Mouse (Mus musculus): ENCODE measurements around the gene Madd.
A peak's percentile ranks its signal among the peaks of the same experiment; 100 is the strongest.

Madd gene

DNA sequence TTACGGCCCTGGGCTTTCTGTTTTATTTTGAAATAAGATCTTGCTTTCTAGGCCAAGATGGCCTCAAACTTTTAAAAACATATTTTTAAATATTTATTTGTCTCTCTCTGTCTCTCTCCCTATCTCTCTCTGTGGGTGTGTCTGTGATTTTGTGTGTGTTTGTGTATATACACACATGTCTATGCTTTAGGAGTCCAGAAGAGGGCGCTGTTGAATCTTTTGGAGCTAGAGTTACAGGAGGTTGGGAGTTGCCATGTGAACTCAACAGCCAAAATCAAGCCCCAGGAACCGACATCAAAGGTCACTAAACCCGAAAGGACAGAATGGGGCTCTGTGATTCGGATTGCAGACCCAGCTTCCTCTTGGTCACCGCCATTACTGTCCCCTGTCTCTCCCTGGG is 73.2 kb downstream of the Madd start:
- DNase-seq (ENCODE audit: low read depth, low spot score), result peak; percentile 21
- H3K36me3 ChIP-seq (ENCODE audit: control insufficient read depth, insufficient read depth, low read length, poor library complexity, severe bottlenecking), result peaks cover 22% of the 10 kb centered on the region
- no peaks in the 10 kb centered on the region for H3K27me3 ChIP-seq (ENCODE audit: control insufficient read depth, insufficient read depth, low read length, poor library complexity, severe bottlenecking)

DNA sequence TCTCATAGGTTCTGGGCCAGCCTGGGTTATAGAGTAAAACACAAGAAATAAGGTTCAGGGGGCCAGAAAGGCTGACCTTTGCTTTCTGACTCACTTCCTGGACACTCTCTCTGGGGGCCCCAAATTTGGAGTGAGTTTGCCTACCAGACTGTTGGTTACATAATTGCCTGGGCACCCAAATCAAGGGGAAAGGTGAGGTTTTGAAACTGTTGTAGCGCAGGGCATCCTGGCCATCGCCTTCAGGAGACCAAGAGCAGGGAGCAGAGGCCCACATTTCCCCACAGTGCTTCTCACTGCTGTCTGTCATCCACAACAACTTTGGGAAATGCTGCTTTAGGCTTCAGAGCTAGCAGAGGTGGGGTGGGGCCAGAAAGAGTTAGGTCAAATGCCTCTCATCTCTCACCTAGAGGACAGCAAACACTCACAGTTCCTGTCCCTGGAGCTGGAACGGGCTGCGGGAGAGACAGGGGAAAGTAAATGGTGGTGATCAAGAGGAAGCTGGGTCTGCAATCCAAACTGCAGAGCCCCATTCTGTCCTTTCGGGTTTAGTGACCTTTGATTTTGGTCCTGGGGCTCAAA is 73.7 kb downstream of the Madd start:
- no peak for DNase-seq (ENCODE audit: low read depth, low spot score)
- H3K36me3 ChIP-seq (ENCODE audit: control insufficient read depth, insufficient read depth, low read length, poor library complexity, severe bottlenecking), result peaks cover 22% of the 10 kb centered on the region

DNA sequence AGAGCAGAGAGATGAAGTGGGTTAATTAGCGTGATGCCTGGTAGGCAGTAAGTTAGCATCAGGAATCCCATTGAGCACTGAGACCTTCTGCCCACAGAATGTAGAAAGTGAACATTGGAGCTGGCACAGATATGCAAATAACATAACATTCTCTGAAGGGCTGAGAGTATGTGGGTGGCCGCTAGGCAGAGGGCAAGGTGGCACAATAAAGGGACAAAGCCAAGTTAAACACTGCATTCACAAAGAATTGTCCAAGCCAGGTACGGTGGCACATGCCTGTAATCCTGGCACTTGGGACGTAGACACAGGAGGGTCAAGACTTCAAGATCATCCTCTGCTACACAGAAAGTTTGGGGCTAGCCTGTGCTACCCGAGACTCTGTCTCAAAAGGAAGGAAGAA is 74.4 kb downstream of the Madd start:
- Histone ChIP-seq H3K36me3 (ENCODE audit: control insufficient read depth, insufficient read depth, low read length, poor library complexity, severe bottlenecking) (peaks cover 24% of the 10 kb centered on the region), H3K27me3 (ENCODE audit: control insufficient read depth, insufficient read depth, low read length, poor library complexity, severe bottlenecking) (no peaks in the 10 kb centered on the region)
- no peak for DNase-seq (ENCODE audit: low read depth, low spot score)

More for the DNA sequence above, 73.7 kb downstream of the Madd start:
- no peaks in the 10 kb centered on the region for H3K27me3 ChIP-seq (ENCODE audit: control insufficient read depth, insufficient read depth, low read length, poor library complexity, severe bottlenecking)

DNA sequence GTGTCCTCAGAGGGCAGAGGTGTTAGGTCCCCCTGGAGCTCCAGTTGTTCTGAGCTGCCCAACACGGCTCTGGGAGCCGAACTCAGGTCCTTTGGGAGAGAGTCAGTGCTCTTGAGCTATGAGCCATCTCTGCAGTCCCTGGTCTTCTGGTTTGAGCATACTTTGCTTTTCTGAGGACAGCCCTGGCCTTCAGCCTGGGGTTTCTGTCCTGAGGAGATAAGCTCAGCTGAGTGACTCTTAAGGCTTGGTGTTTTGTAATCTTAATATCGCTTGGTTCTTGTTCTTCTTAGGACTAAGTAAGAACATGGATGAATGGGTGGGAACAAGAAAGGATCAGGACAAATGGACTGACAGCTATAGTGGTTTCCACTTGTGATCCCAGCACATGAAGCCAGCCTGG is 75.5 kb downstream of the Madd start:
- H3K27me3 ChIP-seq (ENCODE audit: control insufficient read depth, insufficient read depth, low read length, poor library complexity, severe bottlenecking), result no peaks in the 10 kb centered on the region
- no peak for DNase-seq (ENCODE audit: low read depth, low spot score)
- H3K36me3 ChIP-seq (ENCODE audit: control insufficient read depth, insufficient read depth, low read length, poor library complexity, severe bottlenecking), result peaks cover 23% of the 10 kb centered on the region

DNA sequence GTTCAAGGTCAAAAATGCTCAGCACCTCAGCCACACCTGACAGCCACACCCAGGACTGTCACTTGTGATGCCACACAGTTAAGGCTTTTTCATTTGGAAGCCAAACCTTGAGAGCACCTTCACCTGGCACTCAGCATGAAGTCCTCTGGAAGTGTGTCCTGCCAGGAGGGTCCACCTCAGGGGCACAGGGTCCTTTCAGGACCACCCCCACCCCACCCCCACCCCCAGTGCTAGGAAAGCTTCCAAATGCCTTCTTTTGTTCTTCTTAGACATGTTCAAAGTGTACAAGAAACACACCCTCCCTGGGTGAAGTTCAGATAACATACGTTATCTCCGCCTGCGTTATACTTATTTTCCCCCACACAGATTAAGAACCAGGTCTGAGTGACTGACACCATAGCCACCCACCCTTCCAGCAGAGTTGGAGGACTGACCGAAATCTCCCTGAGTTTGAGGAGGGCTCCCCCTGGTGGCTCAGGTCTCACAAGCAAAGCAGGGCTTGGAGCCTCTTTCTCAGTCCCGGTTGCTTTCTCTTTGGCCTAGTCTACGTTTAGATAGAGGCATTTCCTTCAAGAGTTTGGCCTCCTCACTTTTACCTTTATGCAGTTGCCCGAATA is 82.4 kb downstream of the Madd start:
- no peaks in the 10 kb centered on the region for H3K27me3 ChIP-seq (ENCODE audit: control insufficient read depth, insufficient read depth, low read length, poor library complexity, severe bottlenecking)
- peak; percentile 94 for DNase-seq (ENCODE audit: low read depth, low spot score)
- peaks cover 23% of the 10 kb centered on the region for H3K36me3 ChIP-seq (ENCODE audit: control insufficient read depth, insufficient read depth, low read length, poor library complexity, severe bottlenecking)

DNA sequence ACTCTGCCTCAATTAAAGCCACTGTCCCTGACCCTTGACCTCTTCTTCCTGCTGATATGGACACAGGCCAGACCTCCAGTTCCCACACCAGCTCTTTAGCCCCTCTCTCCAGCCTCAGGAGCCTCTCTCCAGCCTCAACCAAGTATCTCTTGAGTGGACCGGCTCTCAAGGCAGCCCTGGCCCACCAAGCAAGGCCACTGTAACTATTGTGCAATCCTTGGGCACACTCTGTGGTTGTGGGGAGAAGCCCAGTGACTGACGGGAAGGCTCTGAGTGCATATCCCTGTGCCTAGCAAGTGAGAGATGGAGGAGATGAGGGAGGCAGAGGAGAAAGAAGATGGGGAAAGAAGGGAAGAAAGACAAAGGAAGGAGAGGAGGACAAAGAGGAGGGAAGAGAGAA is 85.5 kb downstream of the Madd start:
- peaks cover 12% of the 10 kb centered on the region; the same call in 1 of the 2 replicates for H3K36me3 ChIP-seq (ENCODE audit: control insufficient read depth, insufficient read depth, low read length, poor library complexity, severe bottlenecking)

DNA sequence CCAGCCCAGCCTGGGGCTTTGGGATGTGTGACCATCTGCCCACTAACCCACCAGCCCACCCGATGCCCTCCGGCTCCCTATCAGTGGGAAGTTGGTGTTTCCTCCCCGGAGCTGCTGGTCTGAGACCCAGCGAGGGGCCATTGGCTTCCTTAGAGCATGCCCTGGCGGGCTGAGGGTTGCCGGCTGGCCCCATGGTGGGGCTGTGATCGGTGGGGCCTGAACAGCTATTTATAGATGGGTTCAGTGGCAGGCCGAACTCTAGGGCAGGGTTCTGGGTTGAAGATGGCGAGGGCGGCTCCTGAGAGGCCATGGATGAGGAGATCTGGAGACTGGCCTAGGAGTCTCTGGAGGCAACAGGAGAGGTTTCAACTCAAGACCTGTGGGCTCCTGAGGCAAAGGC is 86.6 kb downstream of the Madd start:
- Histone ChIP-seq H3K27me3 (ENCODE audit: control insufficient read depth, insufficient read depth, low read length, poor library complexity, severe bottlenecking) (no peaks in the 10 kb centered on the region), H3K36me3 (ENCODE audit: control insufficient read depth, insufficient read depth, low read length, poor library complexity, severe bottlenecking) (peaks cover 7% of the 10 kb centered on the region; the same call in 1 of the 2 replicates)
- peak; percentile 37 for DNase-seq (ENCODE audit: low read depth, low spot score)

More for the DNA sequence above, 85.5 kb downstream of the Madd start:
- H3K27me3 ChIP-seq (ENCODE audit: control insufficient read depth, insufficient read depth, low read length, poor library complexity, severe bottlenecking), result no peaks in the 10 kb centered on the region
- no peak for DNase-seq (ENCODE audit: low read depth, low spot score)

DNA sequence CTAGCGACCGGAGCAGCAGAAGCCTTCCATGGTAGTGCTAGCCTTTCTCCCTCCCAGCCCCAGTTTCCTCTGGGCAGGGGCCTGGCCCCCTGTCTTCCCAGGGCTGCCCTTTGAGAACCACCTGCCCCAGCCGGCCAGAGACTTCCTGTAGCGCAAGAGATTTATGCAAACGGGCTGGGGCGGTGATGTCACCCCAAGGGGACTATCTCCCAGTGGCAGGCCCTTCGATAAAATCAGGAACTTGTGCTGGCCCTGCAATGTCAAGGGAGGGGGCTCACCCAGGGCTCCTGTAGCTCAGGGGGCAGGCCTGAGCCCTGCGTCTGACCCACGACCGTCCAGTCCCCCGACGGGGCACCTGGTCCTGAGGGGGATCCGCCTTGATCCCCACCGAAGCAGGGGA is 87.1 kb downstream of the Madd start:
- Histone ChIP-seq H3K27me3 (ENCODE audit: control insufficient read depth, insufficient read depth, low read length, poor library complexity, severe bottlenecking) (no peaks in the 10 kb centered on the region), H3K36me3 (ENCODE audit: control insufficient read depth, insufficient read depth, low read length, poor library complexity, severe bottlenecking) (peaks cover 7% of the 10 kb centered on the region; the same call in 1 of the 2 replicates)
- peak; percentile 86 for DNase-seq (ENCODE audit: low read depth, low spot score)

DNA sequence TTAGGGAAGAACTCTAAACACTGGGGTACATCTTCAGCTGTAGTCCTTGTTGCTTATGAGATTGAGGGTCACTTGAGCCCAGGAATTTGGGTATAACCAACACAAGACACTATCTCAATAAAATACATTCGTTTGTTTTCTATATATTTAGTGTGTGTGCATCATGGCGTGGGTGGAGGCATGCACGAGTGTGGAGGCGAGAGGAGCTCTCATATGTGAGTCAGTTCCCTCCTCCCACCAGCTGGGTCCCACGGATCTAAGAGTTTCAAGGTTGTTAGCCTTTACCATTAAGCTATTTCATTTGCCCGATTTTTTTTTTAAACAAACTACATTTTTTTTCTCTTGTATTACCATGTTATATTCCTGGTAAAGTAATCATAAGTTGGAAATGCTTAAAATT is 92.8 kb downstream of the Madd start:
- Histone ChIP-seq H3K27me3 (ENCODE audit: control insufficient read depth, insufficient read depth, low read length, poor library complexity, severe bottlenecking) (no peaks in the 10 kb centered on the region), H3K36me3 (ENCODE audit: control insufficient read depth, insufficient read depth, low read length, poor library complexity, severe bottlenecking) (no peaks in the 10 kb centered on the region)
- no peak for DNase-seq (ENCODE audit: low read depth, low spot score)

DNA sequence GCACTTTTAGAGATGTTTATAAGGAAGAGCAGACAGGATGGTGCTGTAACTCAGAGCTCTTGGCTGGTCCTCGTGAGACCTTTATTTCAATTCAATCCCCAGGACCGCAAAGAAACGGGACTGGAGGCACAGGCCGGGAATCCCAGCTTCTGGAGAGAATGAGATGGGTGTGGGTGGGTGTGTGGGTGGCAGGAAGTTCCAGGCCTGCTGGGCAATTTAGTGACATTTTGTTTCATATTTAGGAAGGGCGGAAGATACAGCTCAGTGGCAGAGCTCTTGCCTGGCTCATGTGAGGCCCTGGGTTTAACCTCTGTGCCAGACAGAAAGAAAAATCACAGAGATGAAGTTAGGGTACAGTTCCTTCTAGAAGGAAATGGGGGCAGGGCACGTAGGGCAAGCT is 93.4 kb downstream of the Madd start:
- Histone ChIP-seq H3K36me3 (ENCODE audit: control insufficient read depth, insufficient read depth, low read length, poor library complexity, severe bottlenecking) (no peaks in the 10 kb centered on the region), H3K27me3 (ENCODE audit: control insufficient read depth, insufficient read depth, low read length, poor library complexity, severe bottlenecking) (no peaks in the 10 kb centered on the region)
- DNase-seq (ENCODE audit: low read depth, low spot score), result no peak

DNA sequence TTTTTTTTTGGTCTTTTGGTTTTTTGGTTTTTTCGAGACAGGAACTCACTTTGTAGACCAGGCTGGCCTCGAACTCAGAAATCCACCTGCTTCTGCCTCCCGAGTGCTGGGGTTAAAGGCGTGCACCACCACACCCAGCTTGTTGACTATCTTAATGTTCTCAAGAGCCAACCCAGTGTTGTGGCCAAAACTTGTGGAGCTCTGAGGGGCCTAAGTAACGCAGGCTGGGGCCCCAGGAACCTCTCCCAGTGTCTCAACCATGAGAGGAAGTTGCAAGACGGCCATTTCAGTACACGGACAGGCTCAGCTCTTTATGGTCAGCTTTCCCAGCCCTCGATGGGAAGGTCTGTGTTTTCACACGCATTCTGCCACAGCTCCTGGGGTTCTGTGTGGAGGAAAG is 94.7 kb downstream of the Madd start:
- Histone ChIP-seq H3K36me3 (ENCODE audit: control insufficient read depth, insufficient read depth, low read length, poor library complexity, severe bottlenecking) (no peaks in the 10 kb centered on the region), H3K27me3 (ENCODE audit: control insufficient read depth, insufficient read depth, low read length, poor library complexity, severe bottlenecking) (no peaks in the 10 kb centered on the region)
- DNase-seq (ENCODE audit: low read depth, low spot score), result no peak

DNA sequence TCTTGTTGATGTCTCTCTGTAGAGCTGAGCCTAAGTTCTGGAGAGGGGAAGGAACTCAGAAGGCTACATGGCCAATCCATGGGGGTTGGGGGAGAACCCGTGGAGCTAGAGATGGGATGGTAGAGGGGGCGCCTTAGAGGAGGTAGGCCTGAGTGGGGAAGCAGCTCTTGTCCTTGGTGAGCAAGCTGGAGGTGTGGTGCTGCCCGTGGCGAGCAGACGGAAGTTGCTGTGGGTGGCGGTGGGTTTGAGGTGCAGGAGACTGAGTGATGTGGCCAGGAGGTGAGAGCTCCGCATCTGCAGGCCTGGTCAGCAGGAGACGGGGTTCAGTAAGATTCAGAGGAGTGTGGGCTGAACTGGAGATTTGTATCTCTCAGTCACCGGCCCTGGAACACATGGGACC is 96.2 kb downstream of the Madd start:
- Histone ChIP-seq H3K36me3 (ENCODE audit: control insufficient read depth, insufficient read depth, low read length, poor library complexity, severe bottlenecking) (no peaks in the 10 kb centered on the region), H3K27me3 (ENCODE audit: control insufficient read depth, insufficient read depth, low read length, poor library complexity, severe bottlenecking) (no peaks in the 10 kb centered on the region)
- DNase-seq (ENCODE audit: low read depth, low spot score), result no peak

Data from splenic B cell, adult 2 months (primary cell).